Mouse (Mus musculus) neural tube, embryonic 12.5 days (tissue): ENCODE results near the gene Mmp28. TPM values are rescaled to one million over a fixed set of nuclear protein-coding genes. Genes with fewer than 3 reads are reported as not detected.
A peak's percentile ranks its signal among the peaks of the same experiment; 100 is the strongest.

Experiments
- ATAC-seq: fragments of 200-750 bp; cut with Nextera tagmentation; 2 replicates; pipeline ENCODE4 v1.8.0; 2017; ENCODE audit warnings: low read depth, mild to moderate bottlenecking, moderate TSS enrichment, moderate library complexity; ENCODE audit not compliant: low FRiP score
- H3K27ac ChIP-seq: fragments of 300-500 bp; sonication (generic); 2 replicates; pipeline ENCODE4 v1.5.1; 2016
- H3K27me3 ChIP-seq: fragments of 300-500 bp; sonication (generic); replicated peaks from 2 replicates; pipeline ENCODE4 v1.6.1; 2016; ENCODE audit warnings: mild to moderate bottlenecking
- H3K36me3 ChIP-seq: fragments of 300-500 bp; sonication (generic); 2 replicates; pipeline ENCODE4 v1.6.1; 2016; ENCODE audit warnings: mild to moderate bottlenecking
- H3K4me1 ChIP-seq: fragments of 300-500 bp; sonication (generic); 2 replicates; pipeline ENCODE4 v1.6.1; 2016
- H3K4me2 ChIP-seq: fragments of 300-500 bp; sonication (generic); replicated peaks from 2 replicates; pipeline ENCODE4 v1.6.1; 2016; ENCODE audit warnings: mild to moderate bottlenecking
- H3K4me3 ChIP-seq: fragments of 300-500 bp; sonication (generic); 2 replicates; pipeline ENCODE4 v1.5.1; 2016
- H3K9ac ChIP-seq: fragments of 300-500 bp; sonication (generic); 2 replicates; pipeline ENCODE4 v1.6.1; 2016; ENCODE audit warnings: mild to moderate bottlenecking
- H3K9me3 ChIP-seq: fragments of 300-500 bp; sonication (generic); 2 replicates; pipeline ENCODE4 v1.6.1; 2016; ENCODE audit warnings: mild to moderate bottlenecking
- WGBS: fragments of 180-500 bp; shearing (Covaris S2); methylation state at CpG from one replicate; pipeline ENCODE4 v1.1.7; 2016; 5-methylcytosine and 5-hydroxymethylcytosine counted together
- polyA plus RNA-seq: library from polyadenylated mRNA; unstranded; fragments of >200 nt; fragmentation: Nextera tagmentation; extraction: Ambion mirVana; gene quantifications from 2 replicates; pipeline ENCODE4 v1.2.1, GENCODE M21; 2016

The Mmp28 gene
- polyA plus RNA-seq, 1 experiment from 2014 or later: 2.4 TPM

GRCm38 (mm10) chr11:83461462-83462027 is 1.3 kb downstream of the Mmp28 start:
- peaks cover 46% of the 10 kb centered on the region for H3K27me3 ChIP-seq
- ATAC-seq: no peak
- no peak overlapping the region for H3K4me3 ChIP-seq
- H3K27ac ChIP-seq: no peak overlapping the region
- peaks cover 14% of the 10 kb centered on the region for H3K4me1 ChIP-seq
- H3K4me2 ChIP-seq: 0 out of 2 replicates have a peak overlapping the region, but pooled peaks have one; percentile 98
- H3K9ac ChIP-seq: no peak overlapping the region
- 73% methylated on average over 10 of the region's 10 CpGs for WGBS
- H3K36me3 ChIP-seq: no peaks in the 10 kb centered on the region
- no peaks in the 10 kb centered on the region for H3K9me3 ChIP-seq

GRCm38 (mm10) chr11:83457912-83458601 is 4.8 kb downstream of the Mmp28 start:
- H3K9ac ChIP-seq: no peak overlapping the region
- H3K36me3 ChIP-seq: no peaks in the 10 kb centered on the region
- ATAC-seq: no peak
- peaks cover 24% of the 10 kb centered on the region for H3K27me3 ChIP-seq
- peaks cover 12% of the 10 kb centered on the region for H3K4me1 ChIP-seq
- H3K4me3 ChIP-seq: no peak overlapping the region
- H3K9me3 ChIP-seq: no peaks in the 10 kb centered on the region
- WGBS: 63% methylated on average over 9 of the region's 9 CpGs
- no peak overlapping the region for H3K4me2 ChIP-seq
- no peak overlapping the region for H3K27ac ChIP-seq

GRCm38 (mm10) chr11:83457257-83457656 is 5.6 kb downstream of the Mmp28 start:
- Histone ChIP-seq H3K27ac (no peak overlapping the region), H3K27me3 (peaks cover 16% of the 10 kb centered on the region), H3K4me2 (no peak overlapping the region), H3K9ac (no peak overlapping the region), H3K4me3 (no peak overlapping the region), H3K9me3 (no peaks in the 10 kb centered on the region), H3K4me1 (peaks cover 4% of the 10 kb centered on the region; the same call in 1 of the 2 replicates), H3K36me3 (no peaks in the 10 kb centered on the region)
- no peak for ATAC-seq
- 32% methylated on average over 7 of the region's 7 CpGs for WGBS

GRCm38 (mm10) chr11:83455608-83456007 is 7.3 kb downstream of the Mmp28 start:
- no peak for ATAC-seq
- Histone ChIP-seq H3K27me3 (0 out of 2 replicates have a peak, but pooled peaks cover 3% of the 10 kb centered on the region), H3K9ac (no peak overlapping the region), H3K36me3 (no peaks in the 10 kb centered on the region), H3K27ac (no peak overlapping the region), H3K4me3 (no peak overlapping the region), H3K4me2 (no peak overlapping the region), H3K4me1 (peaks cover 4% of the 10 kb centered on the region; the same call in 1 of the 2 replicates), H3K9me3 (no peaks in the 10 kb centered on the region)
- 71% methylated on average over 3 of the region's 3 CpGs for WGBS

GRCm38 (mm10) chr11:83454548-83454947 is 8.3 kb downstream of the Mmp28 start:
- Histone ChIP-seq H3K4me1 (peaks cover 5% of the 10 kb centered on the region), H3K9ac (no peak overlapping the region), H3K27me3 (no peaks in the 10 kb centered on the region), H3K4me2 (no peak overlapping the region), H3K4me3 (no peak overlapping the region), H3K27ac (no peak overlapping the region), H3K36me3 (no peaks in the 10 kb centered on the region), H3K9me3 (no peaks in the 10 kb centered on the region)
- no peak for ATAC-seq
- WGBS: 15% methylated on average over 4 of the region's 4 CpGs

- Histone ChIP-seq H3K4me1 (peaks cover 17% of the 10 kb centered on the region), H3K9ac (no peak overlapping the region), H3K4me2 (no peak overlapping the region), H3K27me3 (peaks cover 13% of the 10 kb centered on the region; the same call in 1 of the 2 replicates), H3K9me3 (no peaks in the 10 kb centered on the region), H3K27ac (no peak overlapping the region), H3K4me3 (no peak overlapping the region), H3K36me3 (no peaks in the 10 kb centered on the region)
- 86% methylated on average over 10 of the region's 10 CpGs for WGBS
- ATAC-seq: no peak
These were observed 11.6 kb downstream of the Mmp28 start for GRCm38 (mm10) chr11:83451281-83451680.

GRCm38 (mm10) chr11:83450550-83450949 is 12.3 kb downstream of the Mmp28 start:
- H3K4me1 ChIP-seq: peaks cover 17% of the 10 kb centered on the region

GRCm38 (mm10) chr11:83449298-83449697 is 13.6 kb downstream of the Mmp28 start:
- H3K4me3 ChIP-seq: no peak overlapping the region
- ATAC-seq: no peak
- H3K27me3 ChIP-seq: peaks cover 29% of the 10 kb centered on the region
- H3K4me1 ChIP-seq: peaks cover 17% of the 10 kb centered on the region
- 45% methylated on average over 4 of the region's 4 CpGs for WGBS
- H3K36me3 ChIP-seq: no peaks in the 10 kb centered on the region
- no peaks in the 10 kb centered on the region for H3K9me3 ChIP-seq
- H3K9ac ChIP-seq: no peak overlapping the region
- no peak overlapping the region for H3K4me2 ChIP-seq
- H3K27ac ChIP-seq: no peak overlapping the region

More at GRCm38 (mm10) chr11:83450550-83450949, 12.3 kb downstream of the Mmp28 start:
- peaks cover 17% of the 10 kb centered on the region for H3K27me3 ChIP-seq
- no peaks in the 10 kb centered on the region for H3K9me3 ChIP-seq
- WGBS: 52% methylated on average over 1 of the region's 1 CpGs
- no peaks in the 10 kb centered on the region for H3K36me3 ChIP-seq
- no peak overlapping the region for H3K27ac ChIP-seq
- H3K4me2 ChIP-seq: no peak overlapping the region
- no peak for ATAC-seq
- no peak overlapping the region for H3K9ac ChIP-seq
- H3K4me3 ChIP-seq: no peak overlapping the region

- peaks cover 34% of the 10 kb centered on the region for H3K27me3 ChIP-seq
These were observed 14.0 kb downstream of the Mmp28 start for GRCm38 (mm10) chr11:83448927-83449236.

GRCm38 (mm10) chr11:83448021-83448926 is 14.6 kb downstream of the Mmp28 start:
- no peak overlapping the region for H3K4me3 ChIP-seq
- peaks cover 17% of the 10 kb centered on the region for H3K4me1 ChIP-seq
- H3K4me2 ChIP-seq: no peak overlapping the region
- ATAC-seq: no peak
- no peak overlapping the region for H3K27ac ChIP-seq
- H3K9me3 ChIP-seq: no peaks in the 10 kb centered on the region
- peaks cover 40% of the 10 kb centered on the region for H3K27me3 ChIP-seq
- 46% methylated on average over 16 of the region's 16 CpGs for WGBS
- H3K9ac ChIP-seq: no peak overlapping the region
- H3K36me3 ChIP-seq: no peaks in the 10 kb centered on the region

More at GRCm38 (mm10) chr11:83448927-83449236, 14.0 kb downstream of the Mmp28 start:
- Histone ChIP-seq H3K27ac (no peak overlapping the region), H3K36me3 (no peaks in the 10 kb centered on the region), H3K4me1 (peaks cover 17% of the 10 kb centered on the region), H3K4me2 (no peak overlapping the region), H3K9ac (no peak overlapping the region), H3K4me3 (no peak overlapping the region), H3K9me3 (no peaks in the 10 kb centered on the region)
- ATAC-seq: no peak

- Histone ChIP-seq H3K4me3 (no peak overlapping the region), H3K4me1 (peaks cover 17% of the 10 kb centered on the region), H3K27me3 (peaks cover 46% of the 10 kb centered on the region), H3K4me2 (no peak overlapping the region), H3K27ac (no peak overlapping the region), H3K36me3 (no peaks in the 10 kb centered on the region), H3K9ac (no peak overlapping the region), H3K9me3 (no peaks in the 10 kb centered on the region)
- 72% methylated on average over 10 of the region's 10 CpGs for WGBS
- no peak for ATAC-seq
These were observed 15.3 kb downstream of the Mmp28 start for GRCm38 (mm10) chr11:83447612-83448011.

GRCm38 (mm10) chr11:83445001-83445400 is 17.9 kb downstream of the Mmp28 start:
- H3K4me1 ChIP-seq: peaks cover 17% of the 10 kb centered on the region
- peak overlapping the region; percentile 44; the same call in 1 of the 2 replicates for H3K4me2 ChIP-seq
- H3K9ac ChIP-seq: no peak overlapping the region
- H3K4me3 ChIP-seq: peak overlapping the region; percentile 10; the same call in 1 of the 2 replicates
- H3K27ac ChIP-seq: no peak overlapping the region
- H3K9me3 ChIP-seq: no peaks in the 10 kb centered on the region
- H3K36me3 ChIP-seq: no peaks in the 10 kb centered on the region
- H3K27me3 ChIP-seq: peaks cover 64% of the 10 kb centered on the region
- 27% methylated on average over 19 of the region's 19 CpGs for WGBS
- ATAC-seq: no peak
